Comparison of ENCODE assay signal across 10 mouse cellular contexts in genomic region chr17:29062119-29063035, GRCm38 (mm10). TPM values are rescaled to one million over a fixed set of nuclear protein-coding genes. Genes with fewer than 3 reads are reported as not detected.
DNase-seq lines count a peak whose midpoint lies in the region; ATAC-seq and TF ChIP-seq lines count a peak whose summit lies in the region.
"Had no signal": no experiment of that assay in that cellular context is flagged by ENCODE, and none has a peak within 500 bp of the region (broad histone marks: within the 10 kb centered on the region; RNA-seq: fewer than 3 reads in every experiment).

No protein-coding gene starts in this region.

- peak overlapping the region; percentile 6 for H3ac ChIP-seq in myocyte (ENCODE audit: control insufficient read depth, insufficient read length)

- peak overlapping the region; percentile 66 for H3K9ac ChIP-seq in heart, embryonic 13.5 days
- H3K9ac ChIP-seq: liver, postnatal 0 days had no signal

- no peaks in the 10 kb centered on the region for H3K9me3 ChIP-seq in megakaryocyte, embryonic 14.5 days
- no peaks in the 10 kb centered on the region for H3K9me3 ChIP-seq in embryonic facial prominence, embryonic 10.5 days
- no peaks in the 10 kb centered on the region for H3K9me3 ChIP-seq in heart, embryonic 13.5 days

- ATAC-seq in megakaryocyte, adult 5-6 weeks (ENCODE audit: poor library complexity, severe bottlenecking): no peak
- no peak for ATAC-seq in heart, embryonic 13.5 days (ENCODE audit: extremely low read depth, insufficient number of reproducible peaks, low FRiP score, low TSS enrichment)
- no peak for ATAC-seq in monocyte, adult 5-6 weeks (replicated peaks; ENCODE audit: insufficient number of reproducible peaks, low FRiP score, low TSS enrichment, poor library complexity, severe bottlenecking)
- ATAC-seq: liver, postnatal 0 days had no signal

- H3K4me3 ChIP-seq in megakaryocyte, embryonic 14.5 days (replicated peaks): peak overlapping the region; percentile 51
- 0 out of 2 replicates have a peak overlapping the region, but pooled peaks have one; percentile 5 for H3K4me3 ChIP-seq in embryonic facial prominence, embryonic 10.5 days
- no peak overlapping the region for H3K4me3 ChIP-seq in heart, embryonic 13.5 days
- peak overlapping the region; percentile 11 for H3K4me3 ChIP-seq in myocyte
- H3K4me3 ChIP-seq: layer of hippocampus, adult 2 months had no signal

- peak overlapping the region; percentile 27 for H3K4me2 ChIP-seq in heart, embryonic 13.5 days
- peak overlapping the region; percentile 82 for H3K4me2 ChIP-seq in myocyte (ENCODE audit: low read depth)

- H3K4me1 ChIP-seq in megakaryocyte, embryonic 14.5 days: peaks cover 78% of the 10 kb centered on the region
- H3K4me1 ChIP-seq in embryonic facial prominence, embryonic 10.5 days: peaks cover 36% of the 10 kb centered on the region
- peaks cover 54% of the 10 kb centered on the region for H3K4me1 ChIP-seq in heart, embryonic 13.5 days

- peak overlapping the region; percentile 30 for H3K27ac ChIP-seq in embryonic facial prominence, embryonic 10.5 days (replicated peaks)
- H3K27ac ChIP-seq in heart, embryonic 13.5 days (replicated peaks): peak overlapping the region; percentile 63
- H3K27ac ChIP-seq: layer of hippocampus, adult 2 months had no signal

- no peak for DNase-seq in embryonic facial prominence, embryonic 10.5 days (ENCODE audit: low spot score)
- DNase-seq in ovary, postnatal 14 days (ENCODE audit: low spot score): no peak
- no peak for DNase-seq in lung, postnatal 4 days
- DNase-seq: liver, postnatal 0 days had no signal

- peak; percentile 43 for TF ChIP-seq POLR2A in myocyte (IDR thresholded peaks at IDR 0.05; ENCODE audit: insufficient read length, low read depth)

- 42% methylated on average over 13 of the region's 13 CpGs for WGBS in embryonic facial prominence, embryonic 10.5 days
- 35% methylated on average over 13 of the region's 13 CpGs for WGBS in heart, embryonic 13.5 days

- H3K36me3 ChIP-seq in megakaryocyte, embryonic 14.5 days (replicated peaks; ENCODE audit: low read length): peaks cover 63% of the 10 kb centered on the region
- H3K36me3 ChIP-seq in embryonic facial prominence, embryonic 10.5 days (replicated peaks): no peaks in the 10 kb centered on the region
- H3K36me3 ChIP-seq in heart, embryonic 13.5 days: no peaks in the 10 kb centered on the region
- H3K36me3 ChIP-seq in myocyte (ENCODE audit: control insufficient read depth, insufficient read depth): no peaks in the 10 kb centered on the region

- H3K79me2 ChIP-seq in myocyte (ENCODE audit: control insufficient read depth, insufficient read depth): no peaks in the 10 kb centered on the region

- peaks cover 5% of the 10 kb centered on the region for H3K27me3 ChIP-seq in megakaryocyte, embryonic 14.5 days (replicated peaks)
- no peaks in the 10 kb centered on the region for H3K27me3 ChIP-seq in embryonic facial prominence, embryonic 10.5 days (replicated peaks; ENCODE audit: low read depth, poor library complexity, severe bottlenecking)
- no peaks in the 10 kb centered on the region for H3K27me3 ChIP-seq in heart, embryonic 13.5 days (replicated peaks)
- no peaks in the 10 kb centered on the region for H3K27me3 ChIP-seq in myocyte (ENCODE audit: control insufficient read depth, insufficient read depth, insufficient read length)

TF ChIP-seq in myocyte, 11 proteins besides CTCF, POLR2A, EP300 and RAD21:
- TF ChIP-seq POLR2AphosphoS2 (IDR thresholded peaks at IDR 0.05; ENCODE audit: insufficient read length, low read depth) (peak; percentile 49), TCF12 (IDR thresholded peaks at IDR 0.05; ENCODE audit: insufficient read depth, poor library complexity, severe bottlenecking) (peak; percentile 45), REST (IDR thresholded peaks at IDR 0.05; ENCODE audit: insufficient read depth, insufficient read length) (no peak), MYOG (IDR thresholded peaks at IDR 0.05; ENCODE audit: control insufficient read depth in 1 of 3, insufficient read depth in 1 of 3, insufficient read length in 2 of 3, low read depth in 2 of 3) (peak in 1 of 3 experiments; percentile 68), TCF3 (IDR thresholded peaks at IDR 0.05; ENCODE audit: insufficient read length, low read depth) (no peak), MYOD1 (IDR thresholded peaks at IDR 0.05; ENCODE audit: control insufficient read depth in 1 of 3, insufficient read length in 2 of 3, low read depth in 2 of 3) (peak in 2 of 3 experiments; percentile 65)

RNA-seq across cellular contexts. Expression of gene Cdkn1a, which starts 28.4 kb away (rescaled TPM):
- 228 and 253 TPM in 2 replicates for polyA plus RNA-seq in megakaryocyte, embryonic 14.5 days (2012; ENCODE audit: insufficient read depth, low replicate concordance)
- 19.9 and 22.6 TPM in 2 replicates for total RNA-seq in megakaryocyte, adult 5-6 weeks (2015)
- total RNA-seq in megakaryocyte, adult 5-6 weeks (2017): 3.7 and 5.8 TPM in 2 replicates
- 26.0 and 27.5 TPM in 2 replicates for polyA plus RNA-seq in embryonic facial prominence, embryonic 10.5 days (2016; fragmentation: Nextera tagmentation; extraction: Ambion mirVana)
- 38.5 and 52.3 TPM in 2 replicates for polyA plus RNA-seq in heart, embryonic 13.5 days (2015; fragmentation: Nextera tagmentation; extraction: Ambion mirVana)
- 2,069 TPM for polyA plus RNA-seq in myocyte (2012; fragmentation: generic; extraction: Trizol)
- 10.7 to 29.2 TPM (median 15.7 TPM) in 3 replicates for total RNA-seq in monocyte, adult 5-6 weeks (2017)

RNA-seq across cellular contexts. Expression of gene Srsf3, which starts 29.9 kb away (rescaled TPM):
- 27.5 and 103 TPM in 2 replicates for polyA plus RNA-seq in megakaryocyte, embryonic 14.5 days (2012; ENCODE audit: insufficient read depth, low replicate concordance)
- total RNA-seq in megakaryocyte, adult 5-6 weeks (2015): 317 and 383 TPM in 2 replicates
- 479 and 534 TPM in 2 replicates for total RNA-seq in megakaryocyte, adult 5-6 weeks (2017)
- polyA plus RNA-seq in embryonic facial prominence, embryonic 10.5 days (2016; fragmentation: Nextera tagmentation; extraction: Ambion mirVana): 830 and 831 TPM in 2 replicates
- polyA plus RNA-seq in heart, embryonic 13.5 days (2015; fragmentation: Nextera tagmentation; extraction: Ambion mirVana): 321 and 347 TPM in 2 replicates
- 98.2 TPM for polyA plus RNA-seq in myocyte (2012; fragmentation: generic; extraction: Trizol)
- total RNA-seq in monocyte, adult 5-6 weeks (2017): 679 to 753 TPM (median 702 TPM) in 3 replicates

RNA-seq across cellular contexts. Expression of gene Rab44, which starts 51.6 kb away (rescaled TPM):
- polyA plus RNA-seq in megakaryocyte, embryonic 14.5 days (2012; ENCODE audit: insufficient read depth, low replicate concordance): 3.4 and 22.3 TPM in 2 replicates
- 52.2 and 62.4 TPM in 2 replicates for total RNA-seq in megakaryocyte, adult 5-6 weeks (2015)
- 104 and 105 TPM in 2 replicates for total RNA-seq in megakaryocyte, adult 5-6 weeks (2017)
- 0.09 and 0.21 TPM in 2 replicates for polyA plus RNA-seq in embryonic facial prominence, embryonic 10.5 days (2016; fragmentation: Nextera tagmentation; extraction: Ambion mirVana)
- polyA plus RNA-seq in heart, embryonic 13.5 days (2015; fragmentation: Nextera tagmentation; extraction: Ambion mirVana): 0.18 and 0.35 TPM in 2 replicates
- polyA plus RNA-seq in myocyte (2012; fragmentation: generic; extraction: Trizol): 6.8 TPM
- total RNA-seq in monocyte, adult 5-6 weeks (2017): 19.9 to 98.4 TPM (median 83.3 TPM) in 3 replicates

RNA-seq across cellular contexts. Expression of gene Stk38, which starts 54.6 kb away (rescaled TPM):
- polyA plus RNA-seq in megakaryocyte, embryonic 14.5 days (2012; ENCODE audit: insufficient read depth, low replicate concordance): 32.2 and 64.5 TPM in 2 replicates
- total RNA-seq in megakaryocyte, adult 5-6 weeks (2015): 312 and 327 TPM in 2 replicates
- total RNA-seq in megakaryocyte, adult 5-6 weeks (2017): 237 and 269 TPM in 2 replicates
- polyA plus RNA-seq in embryonic facial prominence, embryonic 10.5 days (2016; fragmentation: Nextera tagmentation; extraction: Ambion mirVana): 118 and 125 TPM in 2 replicates
- polyA plus RNA-seq in heart, embryonic 13.5 days (2015; fragmentation: Nextera tagmentation; extraction: Ambion mirVana): 68.7 and 71.0 TPM in 2 replicates
- 28.3 TPM for polyA plus RNA-seq in myocyte (2012; fragmentation: generic; extraction: Trizol)
- total RNA-seq in monocyte, adult 5-6 weeks (2017): 369 to 443 TPM (median 402 TPM) in 3 replicates
